Mouse (Mus musculus) layer of hippocampus, adult 8-10 months (tissue): ENCODE measurements around the gene Zfp663. TPM values are rescaled to one million over a fixed set of nuclear protein-coding genes. Genes with fewer than 3 reads are reported as not detected.

Experiments
- DNase-seq, 2 experiments: peaks; one replicate each; pipeline ENCODE4 v3.0.0; 2022; ENCODE audit warnings: low spot score in 2 of 2
- total RNA-seq, 4 experiments: library from RNA; stranded (reverse); gene quantifications; 2 replicates each; pipeline ENCODE4 v1.2.4; 2022

Gene Zfp663
- total RNA-seq, 4 experiments from 2014 or later = 0.17 TPM; not detected in 3

GRCm38 (mm10) chr2:165370348-165370747 is 1.8 kb upstream of the Zfp663 start:
- DNase-seq = no peak

- DNase-seq = no peak
Observed at GRCm38 (mm10) chr2:165367868-165368439, 575 bp downstream of the Zfp663 start.

- DNase-seq = no peak
Observed at GRCm38 (mm10) chr2:165367047-165367520, 1.4 kb downstream of the Zfp663 start.

GRCm38 (mm10) chr2:165364334-165365091 is 4.0 kb downstream of the Zfp663 start:
- DNase-seq = peak in 1 of 2 experiments; percentile 45

GRCm38 (mm10) chr2:165363282-165363681 is 5.2 kb downstream of the Zfp663 start:
- DNase-seq = no peak

- DNase-seq = peak in 1 of 2 experiments; percentile 42
Observed at GRCm38 (mm10) chr2:165360861-165361260, 7.7 kb downstream of the Zfp663 start.

- peak; percentile 47 to 48 for DNase-seq
Observed at GRCm38 (mm10) chr2:165351828-165352513, 16.6 kb downstream of the Zfp663 start.

- DNase-seq = peak in 1 of 2 experiments; percentile 46
Observed at GRCm38 (mm10) chr2:165349466-165349865, 19.1 kb downstream of the Zfp663 start.

- DNase-seq = no peak
Observed at GRCm38 (mm10) chr2:165346180-165346579, 22.3 kb downstream of the Zfp663 start.

- no peak for DNase-seq
Observed at GRCm38 (mm10) chr2:165337191-165337590, 31.3 kb downstream of the Zfp663 start.

- no peak for DNase-seq
Observed at GRCm38 (mm10) chr2:165332610-165333210, 35.8 kb downstream of the Zfp663 start.

- no peak for DNase-seq
Observed at GRCm38 (mm10) chr2:165329703-165330102, 38.8 kb downstream of the Zfp663 start.

GRCm38 (mm10) chr2:165328746-165329145 is 39.8 kb downstream of the Zfp663 start:
- no peak for DNase-seq

GRCm38 (mm10) chr2:165327386-165327785 is 41.1 kb downstream of the Zfp663 start:
- DNase-seq = no peak

- peak; percentile 98 to 99 for DNase-seq
Observed at GRCm38 (mm10) chr2:165326304-165327190, 42.0 kb downstream of the Zfp663 start, which contains the start of gene Elmo2. Gene Elmo2 (minus strand): TSS chr2:165326479.

GRCm38 (mm10) chr2:165325521-165326303 is 42.8 kb downstream of the Zfp663 start:
- DNase-seq = no peak

GRCm38 (mm10) chr2:165323928-165324327 is 44.6 kb downstream of the Zfp663 start:
- DNase-seq = no peak

- DNase-seq = peak in 1 of 2 experiments; percentile 61
Observed at GRCm38 (mm10) chr2:165323484-165323883, 45.0 kb downstream of the Zfp663 start.

GRCm38 (mm10) chr2:165321981-165322735 is 46.4 kb downstream of the Zfp663 start:
- DNase-seq = no peak
